Mouse (Mus musculus) CD4-positive, CD25-positive, alpha-beta regulatory T cell, adult 4 months (primary cell): Measurements from ENCODE around the gene Tbc1d22b. TPM values are rescaled to one million over a fixed set of nuclear protein-coding genes. Genes with fewer than 3 reads are reported as not detected.
"Not testable (repeated sequence)": the region's sequence is repeated elsewhere in the genome, so short reads cannot be mapped to it uniquely, and the experiment has no call there.

ENCODE experiments used
- ATAC-seq: one replicate; pipeline ENCODE4 v1.8.0; 2017
- polyA plus RNA-seq, 2 experiments: library from polyadenylated mRNA; unstranded; fragments of 100-300 nt; shearing (Covaris generic); gene quantifications; one replicate each; pipeline ENCODE4 v1.2.1; 2017

Tbc1d22b gene
- 10 to 100 TPM in 1 of 2 experiments, 1 to 10 TPM in 1; 9.5 to 11.2 TPM for polyA plus RNA-seq

- ATAC-seq = peak; percentile 92
Measured at GRCm38 (mm10) chr17:29549543-29550428, at the start of gene Tbc1d22b, which contains the start of gene Gm17657. Gene Tbc1d22b, plus strand, starts transcription at chr17:29549785. Gene Gm17657, minus strand, starts transcription at chr17:29549638.

DNA sequence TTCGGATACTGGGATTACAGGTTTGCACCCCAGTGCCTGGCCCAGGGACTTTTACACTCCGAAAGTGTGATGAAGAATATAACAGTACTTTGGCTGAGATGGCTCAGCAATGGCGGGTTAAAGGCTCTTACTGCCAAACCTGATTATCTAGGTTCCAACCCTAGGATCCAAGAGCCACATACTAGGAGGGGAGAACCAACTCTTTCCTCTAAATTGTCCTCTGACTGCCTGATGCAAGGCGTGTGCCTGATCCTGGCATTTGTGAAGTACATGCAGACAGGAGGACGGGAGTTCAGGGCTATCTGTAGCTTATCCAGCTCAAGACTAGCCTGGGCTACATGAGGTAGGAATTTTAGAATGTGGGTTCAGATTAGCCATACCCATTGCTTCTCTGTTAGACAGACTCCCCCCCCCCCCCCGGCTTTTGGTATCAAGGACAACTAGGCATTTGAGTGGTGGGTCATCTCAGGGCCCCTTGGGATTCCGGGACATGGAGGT, 49.3 kb upstream of the Tbc1d22b start:
- no peak for ATAC-seq

GRCm38 (mm10) chr17:29500802-29501469, 48.6 kb upstream of the Tbc1d22b start:
- ATAC-seq = peak; percentile 51

- no peak for ATAC-seq
Measured at GRCm38 (mm10) chr17:29502005-29502668, 47.4 kb upstream of the Tbc1d22b start.

GRCm38 (mm10) chr17:29502669-29503665, 46.6 kb upstream of the Tbc1d22b start:
- ATAC-seq = peak; percentile 17

- no peak for ATAC-seq
Measured at GRCm38 (mm10) chr17:29503700-29504099, 45.9 kb upstream of the Tbc1d22b start.

DNA sequence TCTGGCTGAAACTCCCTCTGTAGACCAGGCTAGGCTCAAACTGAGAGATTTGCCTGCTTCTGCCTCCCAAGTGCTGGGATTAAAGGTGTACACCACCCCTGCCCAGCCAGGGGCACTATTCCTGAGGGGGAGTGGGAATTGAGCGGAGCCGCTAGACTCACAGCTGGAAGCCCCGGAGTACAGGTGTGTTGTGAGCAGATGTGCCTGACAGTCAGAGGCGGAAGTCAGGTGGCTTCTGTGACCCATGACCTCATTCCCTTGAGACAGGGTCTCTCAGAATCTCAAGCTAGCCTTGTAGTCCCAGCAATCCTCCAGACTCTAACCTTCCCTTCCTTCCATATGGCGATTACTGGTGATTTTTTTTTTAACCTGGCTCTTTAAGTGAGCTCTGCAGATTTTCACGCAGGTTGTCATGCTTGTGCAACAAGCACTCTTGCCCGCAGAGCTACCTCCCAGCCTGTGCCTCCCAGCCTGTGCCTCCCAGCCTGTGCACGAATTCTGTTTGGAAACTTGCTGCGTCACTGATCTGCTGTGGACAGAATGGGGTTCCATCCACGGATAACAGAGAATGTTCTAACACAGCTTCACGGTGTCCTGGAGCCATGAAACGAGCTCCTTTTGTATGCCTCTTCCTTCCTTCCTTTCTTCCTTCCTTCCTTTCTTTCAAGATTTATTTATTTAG, 40.5 kb upstream of the Tbc1d22b start:
- ATAC-seq = no peak

- no peak for ATAC-seq
Measured at GRCm38 (mm10) chr17:29510691-29511090, 38.9 kb upstream of the Tbc1d22b start.

- peak; percentile 75 for ATAC-seq
Measured at GRCm38 (mm10) chr17:29513044-29513730, 36.4 kb upstream of the Tbc1d22b start.

- ATAC-seq = peak; percentile 79
Measured at GRCm38 (mm10) chr17:29514435-29514834, 35.1 kb upstream of the Tbc1d22b start.

GRCm38 (mm10) chr17:29518665-29519064, 30.9 kb upstream of the Tbc1d22b start:
- ATAC-seq = not testable (repeated sequence)

GRCm38 (mm10) chr17:29519731-29520130, 29.9 kb upstream of the Tbc1d22b start:
- ATAC-seq = no peak

DNA sequence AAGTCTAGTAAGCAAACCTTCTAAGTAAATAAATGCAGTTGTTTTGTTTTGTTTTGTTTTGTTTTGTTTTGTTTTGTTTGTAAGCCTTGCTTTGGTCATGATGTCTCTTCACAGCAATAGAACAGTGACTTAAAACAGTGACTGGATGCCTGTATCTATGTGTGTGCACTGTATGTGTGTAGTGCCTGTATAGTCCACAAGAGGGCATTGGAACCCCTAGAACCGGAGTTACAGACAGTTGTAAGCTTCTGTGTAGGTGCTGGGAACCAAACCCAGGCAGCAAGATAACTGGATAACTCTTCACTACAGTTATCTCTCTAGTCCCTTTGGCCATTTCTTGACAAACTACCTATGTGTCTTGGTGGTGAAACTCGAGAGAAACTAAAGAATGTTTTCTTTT, 24.0 kb upstream of the Tbc1d22b start:
- no peak for ATAC-seq

DNA sequence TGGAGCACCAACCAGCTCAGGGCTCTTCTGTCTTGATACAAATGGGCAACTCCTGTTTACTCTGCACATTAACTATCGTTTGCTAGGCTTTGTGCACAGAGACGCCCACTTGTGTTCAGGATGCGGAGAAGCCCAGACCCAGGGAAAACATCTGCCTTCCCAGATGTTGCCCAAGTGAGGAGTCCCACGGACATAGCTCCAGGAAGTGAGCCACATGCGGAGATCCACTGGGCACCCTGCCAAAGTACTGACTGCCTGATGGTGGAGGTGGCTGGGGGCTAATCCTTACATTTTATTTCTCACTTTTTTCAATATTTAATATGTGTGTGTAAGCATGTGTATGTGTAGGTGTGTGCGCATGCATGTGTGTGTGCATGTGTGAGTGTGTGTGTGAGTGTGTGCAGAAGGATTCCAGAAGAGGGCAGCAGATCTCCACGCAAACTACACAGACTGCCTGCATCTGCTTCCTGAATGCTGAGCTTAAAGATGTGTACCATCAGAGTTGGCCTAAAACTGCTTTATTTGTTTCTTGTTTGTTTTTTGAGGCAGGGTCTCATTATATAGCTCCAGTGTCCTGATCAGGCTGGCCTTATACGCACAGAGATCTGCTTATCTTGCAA, 20.9 kb upstream of the Tbc1d22b start:
- no peak for ATAC-seq

DNA sequence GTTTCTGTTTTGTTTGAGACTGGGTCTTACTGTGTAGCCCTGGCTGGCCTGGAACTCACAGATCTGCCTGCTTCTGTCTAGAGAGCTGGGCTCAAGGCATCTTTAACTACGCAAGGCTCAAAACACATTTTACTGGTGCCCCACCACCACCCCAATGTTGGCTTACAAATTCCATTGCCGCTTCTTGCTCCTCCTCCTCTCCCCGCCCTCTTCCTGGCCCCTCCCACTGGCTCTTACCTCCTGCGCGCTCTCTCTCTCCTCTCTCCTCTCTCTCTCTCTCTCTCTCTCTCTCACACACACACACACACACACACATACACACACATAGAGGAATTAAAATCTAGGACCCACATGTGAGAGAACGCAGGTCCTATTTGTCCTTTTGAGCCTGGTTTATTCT, 19.1 kb upstream of the Tbc1d22b start:
- ATAC-seq = no peak

DNA sequence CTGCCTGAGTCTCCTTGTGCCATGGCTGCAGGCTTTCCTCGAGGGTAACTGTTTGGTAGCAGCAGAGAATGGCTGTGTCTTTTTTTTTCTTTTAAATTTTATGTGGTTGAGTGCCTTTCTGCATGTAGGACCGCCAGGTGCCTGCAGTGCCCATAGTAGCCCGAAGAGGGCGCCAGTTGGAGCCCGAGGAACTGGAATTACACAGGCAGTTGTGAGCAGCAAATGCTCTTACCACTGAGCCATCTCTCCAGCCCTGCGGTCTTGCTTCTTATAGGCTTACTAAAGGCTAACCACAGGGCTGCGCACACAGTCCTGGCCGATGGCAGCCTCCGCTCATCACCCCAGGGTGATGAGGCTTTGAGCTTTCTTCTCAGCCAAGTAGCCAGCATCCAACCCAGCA, 18.3 kb upstream of the Tbc1d22b start:
- ATAC-seq = peak; percentile 22

DNA sequence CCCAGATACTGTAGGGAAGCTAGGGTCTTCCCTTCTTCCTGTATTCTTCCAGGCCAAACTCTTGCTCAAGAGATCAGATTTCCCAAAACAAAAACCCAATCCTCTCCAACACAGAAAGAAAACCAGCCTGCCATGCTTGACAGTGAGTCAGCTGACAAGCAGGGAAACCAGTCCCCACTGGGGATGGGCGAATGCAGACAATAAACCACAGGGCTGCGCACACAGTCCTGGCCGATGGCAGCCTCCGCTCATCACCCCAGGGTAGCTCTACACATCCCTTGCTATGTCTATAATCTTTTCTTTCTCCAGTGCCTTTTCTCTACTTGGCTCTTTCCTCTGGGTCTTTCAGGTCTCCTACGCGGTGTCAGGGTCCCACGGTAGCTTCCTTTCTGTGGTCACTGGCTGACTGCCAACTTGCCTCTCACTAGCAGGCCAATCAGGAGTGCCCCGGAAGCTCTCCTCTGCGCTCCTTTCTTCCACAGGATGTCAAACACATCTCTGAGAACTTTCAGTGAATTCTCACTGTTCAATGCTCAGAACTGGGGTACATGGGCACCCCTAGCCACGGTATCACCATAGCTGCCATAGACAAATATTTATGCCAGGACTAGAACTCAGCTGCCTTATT, 17.7 kb upstream of the Tbc1d22b start:
- peak; percentile 89 for ATAC-seq

DNA sequence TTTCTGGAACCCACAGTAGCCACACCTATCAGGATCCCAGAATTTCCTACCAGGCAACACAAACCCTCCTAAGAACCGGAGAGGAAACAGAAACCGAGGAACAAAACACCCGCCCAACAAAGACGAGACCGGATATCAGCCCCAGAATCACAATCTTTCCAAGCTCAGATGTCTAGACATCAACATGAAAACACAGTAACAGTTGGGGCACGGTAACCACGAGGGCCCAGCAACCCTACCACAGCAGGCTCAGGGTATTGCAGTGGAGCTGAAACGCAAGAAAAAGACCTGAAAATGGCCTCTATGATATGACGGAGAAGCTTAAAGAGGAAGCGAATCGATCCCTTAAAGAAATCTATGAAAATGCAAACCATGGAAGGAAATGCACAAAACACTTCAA, 15.7 kb upstream of the Tbc1d22b start:
- ATAC-seq = peak; percentile 57

GRCm38 (mm10) chr17:29540426-29540825, 9.2 kb upstream of the Tbc1d22b start:
- no peak for ATAC-seq
